Mouse (Mus musculus) spleen, postnatal 4 days (tissue): Measurements from ENCODE around the gene Nfib.

ENCODE experiments used
- DNase-seq, 2 experiments: peaks; one replicate each; pipeline ENCODE4 v3.0.0; 2022; ENCODE audit warnings: low spot score in 2 of 2

Gene Nfib

DNA sequence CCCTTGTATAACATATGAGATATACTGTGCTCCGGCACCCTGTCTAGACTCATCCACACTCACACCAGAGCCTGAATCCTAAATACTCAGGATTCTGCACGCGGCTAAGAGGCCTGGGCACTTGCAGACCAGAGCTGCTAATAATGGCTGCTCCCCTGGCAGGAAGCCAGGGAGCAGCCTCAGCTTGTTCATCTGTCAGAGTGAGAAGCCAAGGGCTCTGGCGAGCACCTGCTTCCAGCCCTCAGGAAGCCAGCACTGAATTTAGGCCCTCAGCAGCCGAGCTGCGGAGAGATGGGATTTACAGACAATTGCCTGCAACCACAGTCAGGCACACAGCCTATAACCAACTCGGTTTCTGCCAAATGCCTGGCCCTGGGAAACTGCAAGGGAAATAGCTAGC lies 15.3 kb downstream of the Nfib start:
- DNase-seq: no peak

- no peak for DNase-seq
Measured at GRCm38 (mm10) chr4:82686037-82686436, 19.5 kb downstream of the Nfib start.

DNA sequence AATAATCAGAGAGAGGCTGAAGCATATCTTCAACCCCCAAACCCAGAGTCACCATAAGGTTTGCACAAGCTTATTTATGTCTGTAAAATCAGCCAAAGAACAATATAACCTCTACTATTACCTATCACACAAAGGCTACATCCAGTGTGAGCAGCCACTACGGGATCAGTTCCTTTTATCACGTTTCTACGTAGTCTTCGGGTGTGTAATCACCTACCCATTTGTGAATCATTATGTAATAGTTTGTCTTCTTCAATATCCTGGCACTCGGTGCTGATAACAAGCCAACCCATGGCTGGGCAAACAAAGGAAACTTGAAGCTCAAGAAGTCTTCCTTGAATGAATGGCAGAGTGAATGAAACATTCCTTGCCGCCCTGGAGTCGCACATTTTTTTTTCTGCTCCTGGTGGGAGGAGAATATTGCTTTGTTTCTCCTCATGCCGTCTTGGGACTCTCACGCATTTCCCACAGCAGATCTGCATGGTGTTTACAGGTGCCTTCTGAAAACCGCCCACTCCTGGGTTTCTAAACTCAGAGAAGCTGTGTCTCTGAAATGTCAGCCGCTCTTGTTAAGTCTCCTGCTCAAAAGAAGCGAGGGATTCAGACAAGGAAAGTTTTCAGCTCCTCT lies 21.3 kb downstream of the Nfib start:
- DNase-seq: no peak

- no peak for DNase-seq
Measured at GRCm38 (mm10) chr4:82683583-82683982, 22.0 kb downstream of the Nfib start.

GRCm38 (mm10) chr4:82676104-82676503 lies 29.4 kb downstream of the Nfib start:
- no peak for DNase-seq

DNA sequence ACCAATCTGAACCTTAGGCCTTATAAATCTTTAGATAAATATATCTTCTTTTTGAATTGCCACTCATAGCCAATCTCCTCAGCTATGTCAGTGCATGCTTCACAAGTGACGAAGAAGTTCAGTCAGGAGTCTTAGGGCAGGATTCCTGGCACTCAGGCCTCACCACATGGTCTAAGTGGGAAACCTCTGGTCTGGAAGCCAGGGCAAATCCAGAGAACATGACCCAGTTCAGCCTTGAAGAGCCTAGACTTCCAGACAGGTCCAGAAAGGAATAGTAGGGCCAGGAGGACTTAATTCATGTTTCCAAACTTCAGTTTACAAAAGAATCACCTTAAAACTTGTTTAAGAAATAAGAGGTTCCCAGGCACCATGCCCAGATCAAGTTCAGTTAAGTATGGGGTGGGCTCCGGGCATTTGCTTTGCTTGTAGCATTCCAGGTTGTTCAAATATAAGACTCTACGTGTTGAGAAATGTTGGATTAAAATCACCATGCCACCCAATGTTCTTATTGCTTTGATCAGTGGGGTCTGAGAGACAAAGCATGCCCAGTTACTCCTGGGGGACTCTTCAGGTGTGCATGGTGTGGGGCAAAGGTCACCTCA lies 38.2 kb downstream of the Nfib start:
- no peak for DNase-seq

GRCm38 (mm10) chr4:82664436-82664835 lies 41.1 kb downstream of the Nfib start:
- no peak for DNase-seq

GRCm38 (mm10) chr4:82663749-82664381 lies 41.7 kb downstream of the Nfib start:
- DNase-seq: no peak

GRCm38 (mm10) chr4:82662626-82663025 lies 42.9 kb downstream of the Nfib start:
- no peak for DNase-seq

DNA sequence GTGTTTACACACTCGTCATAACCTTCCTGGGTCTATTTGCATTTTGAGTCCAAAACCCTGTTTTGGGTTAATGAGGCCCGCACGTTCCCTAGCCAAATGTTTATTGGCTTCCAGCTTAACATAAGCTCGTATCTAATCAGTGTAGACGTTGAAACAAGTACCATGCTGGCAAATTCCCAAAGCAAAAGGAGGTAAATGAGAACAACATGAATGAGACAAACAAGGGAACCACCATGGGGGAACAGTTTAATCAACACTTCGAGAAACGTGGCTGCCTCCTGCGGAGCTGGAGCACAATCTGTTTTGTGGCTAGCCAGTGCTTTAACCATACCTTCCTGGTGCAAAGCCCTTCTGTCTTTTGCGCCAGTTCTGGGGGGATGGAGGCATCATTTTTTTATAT lies 43.3 kb downstream of the Nfib start:
- no peak for DNase-seq

- DNase-seq: no peak
Measured at GRCm38 (mm10) chr4:82661215-82661614, 44.3 kb downstream of the Nfib start.

- no peak for DNase-seq
Measured at GRCm38 (mm10) chr4:82645679-82646078, 59.9 kb downstream of the Nfib start.

DNA sequence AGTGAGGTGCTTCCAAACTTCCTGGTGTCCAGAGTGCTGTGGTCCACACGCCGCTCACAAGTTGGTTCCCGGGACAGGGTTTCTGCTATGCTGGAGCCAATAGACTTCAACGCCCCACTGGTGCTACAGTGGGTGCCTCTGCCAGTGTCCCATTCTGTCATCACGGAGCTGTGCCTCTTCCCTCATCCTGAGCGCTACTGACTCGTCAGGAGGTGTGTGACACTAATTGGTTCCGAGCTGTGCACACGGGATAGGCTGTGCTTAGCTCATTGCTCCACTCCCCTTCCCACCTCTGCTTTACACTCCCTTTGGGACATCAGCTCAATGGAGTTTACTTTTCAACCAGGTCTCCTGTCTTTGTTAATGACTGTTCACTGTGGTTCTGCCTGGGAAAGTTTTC lies 60.8 kb downstream of the Nfib start:
- no peak for DNase-seq

DNA sequence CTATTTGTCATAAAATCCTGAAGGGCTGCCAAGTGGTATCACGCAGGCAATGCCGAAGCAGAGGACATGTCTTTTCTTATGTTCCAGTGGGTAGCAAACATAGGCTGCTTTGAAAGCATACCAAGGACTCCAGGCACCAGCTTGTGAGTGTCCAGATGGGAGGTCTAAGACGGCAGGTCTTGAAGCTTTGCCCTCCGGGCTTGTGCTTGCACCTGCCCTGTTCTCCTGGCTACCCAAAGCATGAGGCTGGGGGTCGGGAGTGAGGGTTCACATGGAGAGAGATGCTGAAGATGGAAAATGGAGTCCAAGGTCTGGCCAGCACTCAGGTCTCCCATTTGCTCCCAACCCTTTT lies 61.8 kb downstream of the Nfib start:
- no peak for DNase-seq

DNA sequence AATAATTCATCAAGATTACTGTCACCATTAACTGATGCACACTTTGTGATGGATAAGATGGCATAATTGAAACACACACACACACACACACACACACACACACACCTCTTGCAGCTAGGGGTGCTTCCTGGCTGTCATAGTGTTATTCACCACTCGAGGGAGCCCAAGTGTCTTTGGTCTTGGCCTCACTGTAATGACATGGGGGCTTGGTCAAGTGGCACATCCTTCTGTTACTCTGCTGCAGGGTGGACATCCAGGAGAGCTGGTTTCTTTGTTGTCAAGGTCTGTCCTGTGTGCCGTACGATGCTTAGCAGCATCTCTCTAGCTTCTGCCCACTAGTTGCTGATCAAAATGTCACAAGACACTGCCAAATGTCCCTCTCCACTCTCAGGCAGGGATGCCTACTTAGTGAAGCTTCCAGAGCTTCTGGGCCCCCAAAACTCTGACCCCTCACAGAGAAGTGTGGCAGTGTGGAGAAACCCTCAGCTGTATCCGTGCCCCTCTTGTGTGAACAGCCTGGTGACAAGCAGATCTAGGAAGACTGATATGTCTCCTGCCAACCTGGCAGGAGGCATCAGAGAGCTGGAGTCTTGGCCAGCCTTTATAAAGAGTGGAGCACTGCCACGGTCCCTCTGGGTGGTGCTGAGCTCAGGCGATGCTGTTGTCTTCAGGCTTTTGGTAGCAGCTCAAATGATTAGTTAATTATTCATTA lies 62.4 kb downstream of the Nfib start:
- no peak for DNase-seq

- no peak for DNase-seq
Measured at GRCm38 (mm10) chr4:82641066-82641680, 64.4 kb downstream of the Nfib start.

DNA sequence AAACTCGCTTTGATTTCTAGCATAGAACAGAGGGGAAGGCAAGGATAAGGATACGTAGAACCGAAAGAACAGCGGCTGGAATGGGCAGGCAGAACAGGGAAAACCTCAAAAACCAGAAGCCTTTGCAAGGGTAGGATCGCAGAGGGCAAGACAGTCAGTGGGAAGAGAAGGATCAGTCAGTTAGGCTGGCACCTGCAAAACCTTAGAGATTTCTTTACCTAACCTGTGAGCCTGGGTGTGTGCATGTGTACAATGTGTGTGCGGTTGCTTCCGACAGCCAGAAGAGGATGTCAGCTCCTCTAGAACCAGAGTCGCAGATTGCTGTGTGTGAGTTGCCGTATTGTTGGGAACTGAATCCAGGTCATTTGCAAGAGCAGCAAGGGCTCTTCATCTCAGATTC lies 67.3 kb downstream of the Nfib start:
- DNase-seq: no peak

- DNase-seq: no peak
Measured at GRCm38 (mm10) chr4:82637633-82638032, 67.9 kb downstream of the Nfib start.

- DNase-seq: no peak
Measured at GRCm38 (mm10) chr4:82636658-82637057, 68.9 kb downstream of the Nfib start.

DNA sequence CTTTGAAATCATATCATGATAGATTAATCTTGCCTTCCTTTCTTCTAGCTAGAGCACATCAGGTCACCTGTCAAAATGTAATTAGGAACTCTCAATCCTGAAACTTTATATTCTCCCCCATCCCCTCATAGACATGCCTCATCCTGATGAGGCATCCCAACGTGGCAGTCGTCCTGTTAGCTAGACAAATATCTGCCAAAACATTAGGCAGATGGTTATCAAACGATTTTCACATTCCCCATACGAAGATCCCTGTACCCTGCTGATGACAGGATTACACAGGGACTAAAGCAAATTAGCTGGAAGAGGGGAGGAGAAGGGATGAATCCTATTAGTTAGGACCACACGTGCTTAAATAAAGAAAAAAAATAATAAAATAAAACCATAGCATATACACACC lies 69.7 kb downstream of the Nfib start:
- no peak for DNase-seq

- no peak for DNase-seq
Measured at GRCm38 (mm10) chr4:82635118-82635517, 70.4 kb downstream of the Nfib start.

GRCm38 (mm10) chr4:82634365-82634764 lies 71.2 kb downstream of the Nfib start:
- no peak for DNase-seq
